Mouse (Mus musculus) frontal cortex, postnatal 25 days (tissue): ENCODE measurements at regions not wholly inside any gene's neighbourhood (a gene's known extent, or its start where the extent isn't known, plus 50 kb on each side); places are given as distances from the start of the nearest gene placed in this dataset.

Source experiments
- DNase-seq, 2 experiments: peaks; one replicate each; pipeline ENCODE4 v3.0.0; 2022; ENCODE audit warnings: low spot score in 2 of 2

DNA sequence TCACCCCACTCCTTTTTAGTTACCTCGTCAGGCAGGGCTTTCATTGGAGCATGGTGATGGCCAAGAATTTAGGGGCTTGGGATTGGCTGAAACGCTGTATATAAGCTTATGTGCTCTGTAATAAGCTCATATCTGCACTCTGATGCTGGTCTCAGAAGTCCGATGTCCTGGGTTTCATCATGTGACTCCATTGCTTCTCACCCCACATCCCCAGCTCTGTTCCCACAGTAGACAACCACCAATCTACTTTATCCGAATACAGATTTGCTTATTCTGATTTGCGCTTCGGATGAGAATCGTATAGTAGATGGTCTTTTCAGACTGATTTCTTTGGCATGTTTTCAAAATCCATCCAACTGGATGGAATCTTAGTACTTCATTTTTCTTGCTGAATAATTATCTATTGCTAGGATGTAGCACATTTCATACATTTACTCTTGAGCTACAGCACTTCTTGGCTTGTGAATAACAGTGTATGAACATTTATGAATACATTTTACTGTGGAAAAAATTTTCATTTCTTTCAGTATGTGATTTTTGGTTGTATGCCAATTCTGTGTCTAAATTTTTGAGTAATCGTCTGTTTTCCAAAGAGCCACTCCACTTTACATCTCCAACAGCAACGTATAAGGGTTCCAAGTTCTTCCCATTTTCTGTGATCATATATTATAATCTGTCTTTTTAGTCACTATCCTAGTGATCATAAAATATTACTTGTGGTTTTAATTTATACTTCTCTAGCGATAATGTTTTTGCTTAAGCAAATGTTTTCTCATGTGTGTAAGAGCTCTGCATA is 185.7 kb downstream of the Hace1 start:
- no peak for DNase-seq

DNA sequence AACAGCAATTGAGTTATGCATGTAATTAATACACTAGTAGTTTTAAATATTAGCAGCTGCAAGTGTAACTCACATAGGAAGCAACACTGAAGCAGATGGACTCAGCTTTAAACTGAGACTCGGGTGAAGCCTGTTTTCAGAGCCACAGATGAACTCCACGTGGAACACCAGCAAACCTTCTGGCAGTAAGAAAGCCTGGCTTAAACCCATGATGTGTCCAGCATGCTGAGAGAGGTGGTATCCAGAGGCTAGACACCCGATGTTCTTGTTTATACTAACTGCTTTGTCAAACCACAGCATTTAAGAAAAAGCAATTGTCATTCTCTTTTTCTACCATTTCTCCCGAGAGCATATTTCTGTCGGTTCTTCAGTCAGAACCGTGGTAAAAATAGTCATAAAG is 202.1 kb downstream of the Hace1 start:
- DNase-seq, result no peak

DNA sequence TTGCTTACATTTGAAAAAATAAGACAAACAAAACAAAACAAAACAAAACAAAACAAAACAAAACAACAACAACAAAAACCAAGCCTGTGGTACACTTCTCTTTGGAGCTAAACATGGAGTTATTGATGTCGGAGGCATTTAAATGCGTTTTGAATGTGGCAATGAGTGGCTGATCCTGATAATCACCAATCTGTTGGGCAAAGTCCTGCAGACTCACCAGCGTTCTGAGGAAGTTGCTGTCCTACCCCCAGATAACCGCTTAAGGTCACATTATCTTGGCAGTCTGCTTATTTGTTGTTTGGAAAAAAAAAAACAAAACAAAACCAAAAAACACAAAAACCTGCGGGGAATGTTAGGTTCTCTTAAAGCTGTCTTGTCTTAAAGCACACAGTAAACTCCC is 205.4 kb downstream of the Hace1 start:
- no peak for DNase-seq

DNA sequence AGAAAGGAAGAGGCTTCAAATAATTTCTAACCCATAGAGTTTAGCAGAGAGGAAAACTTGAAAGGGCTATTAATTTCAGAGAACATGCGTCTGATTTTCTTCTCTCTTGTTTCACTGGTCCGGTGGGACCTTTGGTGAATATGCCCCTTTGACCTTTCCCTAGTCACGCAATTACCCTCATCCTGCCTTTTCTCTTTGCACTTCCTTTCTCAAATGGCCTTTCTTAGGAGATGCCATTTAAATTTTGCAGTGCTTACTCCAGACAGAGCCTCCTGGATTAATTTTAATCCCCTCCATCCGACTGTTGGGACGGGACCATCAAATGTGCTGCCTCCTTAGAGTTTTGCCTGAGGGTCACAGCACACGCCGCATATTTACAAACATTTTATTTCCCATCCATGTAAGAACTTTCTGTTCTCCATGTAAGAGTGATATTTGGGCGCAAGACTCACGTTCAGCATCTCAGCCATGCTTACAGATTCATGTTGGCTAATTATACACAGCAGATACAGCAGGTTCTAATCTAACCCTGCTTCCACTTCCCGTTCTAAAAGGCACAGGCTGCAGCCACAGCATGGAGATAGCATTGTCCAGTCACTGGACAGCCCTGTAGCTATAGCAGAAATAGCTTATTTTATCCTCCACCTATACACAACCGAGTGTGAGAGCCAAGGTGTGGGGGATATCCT is 206.0 kb downstream of the Hace1 start:
- DNase-seq, result no peak

DNA sequence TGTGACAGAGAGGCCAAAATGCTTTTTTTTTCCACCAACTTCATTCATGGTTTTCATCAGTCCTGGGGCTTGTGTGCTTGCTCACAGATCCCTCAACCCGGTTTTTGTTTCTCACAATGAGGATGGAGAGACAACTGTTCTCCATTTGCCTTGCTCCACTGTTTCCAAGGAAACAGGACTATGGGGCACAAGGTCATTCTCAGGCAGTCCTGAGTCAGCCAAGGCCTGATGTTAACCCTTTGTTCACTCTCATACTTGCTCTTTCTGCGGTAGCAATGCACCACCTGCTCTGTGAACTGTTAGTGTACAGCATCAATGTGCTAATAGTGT is 206.5 kb downstream of the Hace1 start:
- no peak for DNase-seq

DNA sequence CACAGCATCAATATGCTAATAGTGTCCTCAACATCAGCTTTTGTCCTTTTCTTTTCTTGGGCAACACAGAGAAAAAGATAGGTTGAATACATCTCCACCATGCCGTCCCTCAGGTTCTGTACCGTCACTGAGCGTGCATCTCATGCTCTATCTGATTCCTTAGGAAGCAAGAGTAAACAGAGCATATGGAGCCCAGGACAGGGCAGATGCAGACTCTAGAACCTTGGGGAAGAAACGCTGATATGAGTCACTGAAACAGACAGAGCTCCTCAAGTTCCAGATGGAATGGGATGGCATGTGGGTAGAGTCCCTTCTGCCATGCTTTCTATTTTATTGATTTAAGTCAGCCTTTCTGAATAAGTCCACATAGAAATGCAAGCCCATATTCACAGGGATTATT is 206.9 kb downstream of the Hace1 start:
- no peak for DNase-seq

DNA sequence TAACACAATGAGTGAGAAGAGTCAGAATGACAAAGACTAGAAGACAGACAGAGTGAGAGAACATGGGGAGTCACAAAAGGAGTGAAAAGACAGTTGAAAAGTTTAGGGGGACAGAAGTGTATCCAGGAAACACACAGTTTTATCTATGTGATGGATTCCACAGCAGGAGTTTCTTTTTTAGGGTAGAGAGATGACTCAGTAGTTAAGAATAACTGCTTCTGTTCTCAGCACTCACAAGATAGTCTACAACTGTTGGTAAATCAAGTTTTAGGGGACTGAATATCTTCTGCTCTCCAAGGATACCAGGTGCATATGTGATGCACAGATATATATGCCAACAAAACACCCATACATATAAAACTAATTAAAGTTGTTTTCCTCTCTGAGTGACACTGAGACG is 210.7 kb downstream of the Hace1 start:
- no peak for DNase-seq

DNA sequence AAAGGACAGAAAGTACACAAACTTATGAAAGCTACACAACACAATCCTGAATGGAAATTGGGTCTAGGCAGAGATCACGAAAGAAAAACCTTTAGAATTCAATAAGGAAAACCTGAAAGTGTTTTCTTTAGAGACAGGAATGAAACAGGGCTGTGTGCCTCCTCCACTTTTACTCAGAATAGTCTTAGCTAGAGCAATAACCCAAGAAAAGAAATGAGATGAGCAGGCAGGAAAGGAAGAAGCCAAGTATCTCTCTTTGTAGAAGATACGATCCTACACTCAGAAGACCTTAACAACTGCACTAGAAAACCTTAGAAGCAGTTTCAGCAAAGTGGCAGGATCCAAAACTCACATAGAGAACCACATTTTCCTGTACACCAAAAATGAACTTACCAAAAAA is 218.0 kb downstream of the Hace1 start:
- no peak for DNase-seq

DNA sequence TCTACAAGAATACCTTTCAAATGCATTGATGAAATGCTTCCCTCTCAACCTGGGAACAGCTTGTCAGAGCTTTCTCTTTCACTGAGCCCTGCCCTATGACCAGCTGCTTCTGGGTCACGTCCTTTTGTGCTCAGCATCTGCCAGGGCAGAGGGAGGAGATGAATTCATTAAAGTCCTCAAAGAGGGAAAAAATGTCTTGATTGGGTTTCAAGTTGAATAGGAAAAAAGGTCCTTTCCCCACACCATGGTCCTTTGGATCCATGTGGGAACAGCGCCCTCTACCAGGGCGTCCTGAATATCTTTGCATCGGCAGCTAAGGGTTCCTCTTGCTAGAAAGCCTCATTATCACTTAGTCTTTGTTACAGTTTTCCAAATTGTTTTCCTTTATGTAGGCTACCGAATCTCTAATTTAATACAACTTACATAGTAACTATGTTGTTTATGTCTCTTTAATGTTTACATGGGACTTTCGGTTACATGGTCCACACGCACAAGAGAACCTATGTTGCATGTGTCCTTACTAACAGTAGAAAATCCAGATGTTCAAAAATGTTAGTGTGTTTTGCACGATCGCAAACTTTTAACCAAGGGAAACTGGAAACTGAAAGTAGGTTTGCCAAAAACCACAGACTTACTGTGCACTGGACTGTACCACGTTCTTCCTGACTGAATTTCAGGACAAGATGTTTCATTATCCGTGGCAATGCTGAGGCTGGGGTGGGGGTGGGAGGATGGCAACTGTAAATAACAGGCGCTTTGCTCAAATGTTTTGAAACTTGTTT is 222.6 kb downstream of the Hace1 start:
- peak; percentile 19 to 20 for DNase-seq

DNA sequence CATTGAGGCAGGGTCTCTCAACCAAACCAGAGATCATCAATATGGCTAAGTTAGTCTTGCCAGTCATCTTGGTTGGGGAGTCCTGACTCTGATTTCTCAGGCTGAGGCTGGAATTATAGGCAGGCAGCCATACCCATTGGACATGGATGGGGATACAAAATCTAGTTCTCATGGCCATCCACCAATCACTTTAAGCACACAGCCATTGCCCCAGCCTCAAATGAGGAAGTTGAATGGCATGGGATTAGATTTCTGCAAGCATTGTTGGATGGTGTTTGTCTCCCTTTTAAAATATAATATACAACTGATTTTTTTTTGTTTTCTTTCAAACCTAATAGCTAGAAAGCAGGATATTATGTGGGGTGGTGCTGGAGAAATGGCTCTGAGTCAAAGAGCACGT is 223.8 kb downstream of the Hace1 start:
- no peak for DNase-seq

DNA sequence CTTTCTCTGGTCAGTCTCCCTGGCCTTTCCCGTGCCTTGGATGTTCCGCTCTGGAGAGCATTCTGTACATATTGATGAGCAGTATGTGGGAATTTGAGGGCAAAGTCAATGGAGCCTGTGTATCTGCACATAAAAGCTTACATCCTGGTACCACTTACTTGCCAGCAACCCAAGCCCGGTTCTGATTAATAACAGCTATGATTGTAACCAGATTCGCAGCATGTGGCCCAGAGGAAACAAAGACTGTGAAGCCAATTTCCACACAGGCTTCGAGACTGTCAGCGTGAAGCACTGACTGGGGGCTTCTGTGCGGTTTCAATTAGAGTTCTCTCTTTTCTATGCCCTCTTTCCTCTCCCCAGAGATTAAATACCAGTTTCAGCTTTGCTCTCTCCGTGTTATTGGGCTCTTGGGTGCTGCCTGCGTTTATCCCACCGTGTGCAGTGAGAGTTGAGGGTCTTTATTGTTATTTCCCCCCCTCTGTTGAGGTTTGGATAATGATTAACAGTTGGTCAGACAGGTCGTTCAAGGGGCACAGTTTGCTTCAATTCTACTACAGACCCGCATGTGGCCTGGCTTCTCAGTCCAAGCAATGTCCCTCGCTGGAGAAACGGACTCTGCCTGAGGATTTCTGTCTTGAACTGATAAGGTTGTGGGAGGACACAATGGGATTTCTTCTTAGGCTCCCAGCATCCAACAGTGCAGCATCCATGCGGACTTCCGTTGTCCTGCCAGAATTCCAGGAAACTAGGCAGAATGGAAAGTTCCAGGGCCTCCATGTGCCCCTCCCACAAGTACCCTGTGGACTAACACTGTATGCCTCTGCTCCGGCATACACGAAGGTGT is 229.6 kb downstream of the Hace1 start:
- DNase-seq, result no peak

DNA sequence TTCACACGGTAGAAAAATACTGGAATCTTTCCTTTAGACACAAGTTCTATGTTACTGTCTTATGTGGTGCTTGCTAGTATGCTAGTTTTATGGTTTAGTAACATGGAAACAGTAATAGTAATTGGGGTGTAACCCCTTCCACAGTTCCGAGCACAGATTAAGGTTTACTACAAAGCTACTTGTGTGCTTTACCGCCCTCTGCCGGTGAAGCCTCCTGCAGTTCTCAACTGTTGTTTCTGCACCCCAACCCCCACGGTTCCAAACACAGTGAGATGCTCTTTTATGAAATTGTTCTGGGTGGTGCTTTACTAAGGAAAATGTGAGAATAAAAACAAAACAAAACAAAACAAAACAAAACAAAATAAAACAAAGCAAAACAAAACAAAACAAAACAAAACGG is 234.3 kb downstream of the Hace1 start:
- DNase-seq, result no peak

DNA sequence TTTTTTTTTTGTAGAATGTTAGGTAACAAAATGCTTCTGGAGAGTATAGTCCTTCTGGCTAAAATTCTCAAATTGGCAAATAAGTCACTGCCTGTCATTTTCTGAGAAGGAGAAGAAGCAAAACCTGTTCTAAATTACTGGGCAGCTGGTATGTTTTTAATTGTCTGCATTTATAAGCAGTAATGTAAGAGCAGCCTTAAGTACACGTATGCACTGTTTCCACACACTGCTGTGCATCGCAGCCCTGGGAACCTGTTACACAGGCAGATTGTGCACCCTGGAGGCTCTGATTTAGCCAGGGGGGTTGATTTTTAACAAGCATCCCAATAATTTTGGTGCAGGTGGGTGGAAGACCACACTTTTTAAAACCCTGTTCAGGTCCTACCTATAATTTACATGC is 236.2 kb downstream of the Hace1 start:
- no peak for DNase-seq

DNA sequence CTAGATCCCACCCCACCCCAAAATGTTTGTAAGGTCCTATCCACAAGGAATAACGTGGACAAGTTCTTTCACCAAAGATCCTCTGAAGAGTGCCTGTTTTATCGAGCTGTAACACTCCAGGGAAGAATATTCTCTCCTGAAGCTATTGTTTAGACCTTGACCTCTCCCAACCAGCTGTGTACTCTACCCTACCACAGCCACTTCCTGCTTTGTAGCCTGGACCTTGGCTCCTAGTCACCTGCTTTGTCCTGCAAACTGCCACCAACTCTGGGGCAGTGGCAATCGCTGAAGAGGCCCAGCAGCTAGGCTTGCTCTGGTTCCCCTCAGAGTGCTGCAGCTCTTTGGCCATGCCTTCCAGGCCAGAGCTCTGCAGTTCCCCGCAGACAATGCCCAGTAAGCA is 239.1 kb downstream of the Hace1 start:
- no peak for DNase-seq

DNA sequence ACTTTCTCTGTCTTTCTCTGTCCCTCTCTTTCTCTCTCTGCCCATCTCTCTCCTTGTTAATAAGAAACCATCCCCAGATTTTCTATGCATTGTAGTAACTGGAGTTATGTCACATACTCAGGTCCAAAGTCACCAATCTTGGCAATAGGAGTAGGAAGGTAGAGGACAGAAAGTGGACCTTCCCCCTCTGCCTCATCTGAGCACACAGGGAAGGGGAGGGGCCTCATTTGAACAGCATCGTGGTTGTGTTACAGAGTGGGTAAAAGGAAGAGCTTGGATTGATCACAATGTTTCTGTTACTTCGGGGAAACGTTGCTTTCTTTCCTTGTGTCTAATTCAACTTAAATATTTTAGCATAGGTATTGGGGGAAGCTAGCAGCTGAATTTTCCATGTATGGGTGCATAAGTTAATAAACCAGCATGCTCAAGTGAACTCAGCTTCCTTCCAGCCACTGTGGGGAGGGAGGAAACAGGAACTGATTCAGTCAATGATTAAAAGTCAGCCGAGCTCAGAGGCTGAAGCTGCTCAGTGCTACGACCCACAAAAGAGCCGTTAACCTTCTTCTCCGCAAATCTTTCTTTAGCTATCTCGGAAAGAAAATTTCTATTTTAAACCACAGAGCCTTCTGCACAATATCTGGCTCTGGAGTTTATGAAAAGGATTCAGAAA is 243.5 kb downstream of the Hace1 start:
- no peak for DNase-seq

DNA sequence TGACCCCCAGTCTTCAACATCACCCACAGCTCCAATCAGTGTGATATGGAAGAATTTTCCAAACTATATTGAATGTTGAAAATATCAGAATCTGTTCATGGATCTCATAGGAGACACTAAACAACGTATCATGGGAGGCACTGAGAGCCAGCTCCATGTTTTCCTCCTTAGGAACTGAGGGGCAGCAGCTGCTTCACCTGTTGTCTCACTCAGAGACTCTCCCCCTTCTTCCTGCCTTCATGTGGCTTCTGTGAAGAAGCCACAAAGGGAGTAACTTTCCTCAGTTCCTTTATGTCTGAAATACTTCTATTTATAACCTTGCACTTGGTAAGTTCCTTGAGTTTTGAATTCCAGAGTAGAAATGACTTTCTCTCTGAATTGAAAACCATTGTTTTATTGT is 244.6 kb downstream of the Hace1 start:
- no peak for DNase-seq

DNA sequence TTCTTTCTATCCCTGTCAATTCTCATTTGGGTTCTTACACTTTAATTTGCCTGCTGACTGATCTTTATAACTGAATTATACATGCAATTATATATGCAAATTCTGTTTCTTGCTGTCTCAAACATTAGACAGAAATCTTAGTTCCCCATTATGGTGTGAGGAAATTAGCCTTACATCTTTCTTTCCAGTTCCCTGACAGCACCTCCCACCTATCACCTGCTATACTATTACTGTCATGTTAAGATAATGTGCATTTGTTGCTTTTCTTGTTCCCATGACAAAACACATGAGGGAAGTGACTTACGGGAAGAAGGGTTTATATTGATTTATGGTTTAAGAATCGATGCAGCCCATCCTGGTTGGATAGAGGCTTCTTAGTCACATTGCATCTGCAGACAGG is 246.0 kb downstream of the Hace1 start:
- no peak for DNase-seq

DNA sequence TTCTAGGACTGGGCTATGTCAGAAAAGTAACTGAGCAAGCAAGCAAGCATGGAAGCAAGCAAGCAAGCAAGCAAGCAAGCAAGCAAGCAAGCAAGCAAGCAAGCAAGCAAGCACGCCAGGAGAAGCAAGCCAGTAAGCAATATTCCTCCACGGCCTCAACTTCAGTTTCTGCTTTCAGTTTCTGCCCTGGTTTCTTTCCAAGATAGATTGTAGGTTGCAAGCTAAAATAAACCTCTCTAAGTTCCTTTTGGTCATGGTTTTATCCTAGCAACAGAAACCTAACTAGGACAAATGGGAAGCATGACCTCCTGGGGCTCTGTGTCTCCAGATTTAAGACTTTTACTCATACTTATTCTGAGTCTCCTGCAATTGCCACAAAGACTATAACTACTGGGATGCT is 271.0 kb downstream of the Hace1 start:
- no peak for DNase-seq

DNA sequence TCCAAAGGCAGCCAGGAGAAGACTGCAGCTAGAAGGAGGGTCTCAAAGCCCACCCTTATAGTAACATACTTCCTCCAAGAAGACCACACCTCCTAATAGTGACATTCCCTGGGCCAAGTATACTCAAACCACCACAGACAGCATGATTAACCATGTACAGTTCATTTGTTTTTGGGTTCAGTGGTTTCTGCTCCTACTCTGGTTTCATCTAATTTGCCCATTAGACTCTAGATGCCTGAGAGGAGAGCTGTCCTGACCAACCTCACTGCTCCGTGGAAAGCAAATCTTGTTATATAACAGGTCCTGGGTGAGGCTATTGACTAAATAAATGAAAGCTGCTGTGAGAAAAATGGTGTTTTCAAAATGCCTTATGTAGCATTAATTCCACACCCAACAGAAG is 272.2 kb downstream of the Hace1 start:
- DNase-seq, result no peak

DNA sequence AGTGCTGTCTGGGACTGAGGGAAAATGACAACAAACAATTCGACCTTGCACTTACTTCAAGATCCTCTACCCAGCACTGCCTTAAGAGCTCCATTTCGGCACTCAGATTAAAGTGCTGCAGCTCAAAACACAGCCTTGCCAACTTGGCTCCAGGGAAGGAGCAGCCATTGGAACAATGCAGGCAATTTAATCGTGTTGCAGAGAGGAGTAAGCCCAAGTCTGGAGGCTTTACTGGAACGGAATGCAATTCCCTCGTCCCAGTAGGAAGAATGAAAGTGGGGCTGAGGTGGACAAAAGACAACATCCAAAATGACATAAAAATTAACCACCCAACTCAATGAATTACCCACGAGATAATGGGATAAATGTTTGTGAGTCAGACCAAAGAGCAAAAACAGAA is 273.0 kb downstream of the Hace1 start:
- no peak for DNase-seq

DNA sequence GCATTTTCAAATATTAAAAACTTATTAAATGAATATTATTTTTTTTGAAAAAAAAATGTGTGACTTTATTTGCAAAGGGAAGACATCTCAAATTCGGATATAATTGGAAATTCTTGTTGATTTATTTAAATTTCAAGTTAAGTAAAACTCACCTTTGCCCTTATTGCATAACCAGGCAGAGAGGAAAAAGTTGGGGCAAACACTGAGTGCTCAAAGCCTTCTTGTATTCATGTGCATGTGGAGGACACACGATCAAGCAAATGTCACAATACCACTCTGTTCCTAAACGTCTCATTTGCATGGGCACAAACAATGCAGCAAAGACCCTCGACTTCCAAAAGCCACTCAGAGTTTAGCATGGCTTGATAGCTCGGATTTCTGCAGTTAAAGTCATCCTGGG is 275.1 kb downstream of the Hace1 start:
- no peak for DNase-seq

DNA sequence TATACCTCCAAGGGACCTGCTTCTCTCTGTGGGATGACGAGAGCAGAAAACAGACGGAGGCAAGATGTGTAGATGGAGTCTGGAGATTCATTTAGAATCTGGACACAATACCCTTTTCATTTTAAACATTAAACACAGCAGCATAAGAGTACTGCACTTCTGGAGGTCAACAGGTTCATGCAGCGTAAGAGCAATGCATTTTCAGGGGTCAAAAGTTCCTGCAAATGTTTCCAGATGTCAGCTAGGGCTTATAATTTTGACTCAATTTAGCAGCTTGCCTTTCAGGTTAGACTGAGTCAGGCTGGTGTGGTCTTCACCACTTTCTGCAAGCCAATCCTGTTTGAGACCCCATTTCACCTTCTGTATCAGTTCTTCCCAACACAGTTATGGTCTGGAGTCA is 277.9 kb downstream of the Hace1 start:
- no peak for DNase-seq
